Mouse (Mus musculus) intestine, postnatal 0 days (tissue): ENCODE data around the gene Mrpl34. TPM values are rescaled to one million over a fixed set of nuclear protein-coding genes. Genes with fewer than 3 reads are reported as not detected.
"Not testable (repeated sequence)": the region's sequence is repeated elsewhere in the genome, so short reads cannot be mapped to it uniquely, and the experiment has no call there.

Source experiments
- ATAC-seq: fragments of 200-750 bp; cut with Nextera tagmentation; 2 replicates; pipeline ENCODE4 v1.8.0; 2017; ENCODE audit warnings: mild to moderate bottlenecking, moderate TSS enrichment, moderate library complexity
- H3K27ac ChIP-seq: fragments of 300-500 bp; sonication (generic); 2 replicates; pipeline ENCODE4 v1.5.1; 2014; ENCODE audit warnings: mild to moderate bottlenecking, low read depth, low read length, moderate library complexity
- H3K27me3 ChIP-seq: fragments of 300-500 bp; sonication (generic); replicated peaks from 2 replicates; pipeline ENCODE4 v1.6.1; 2014; ENCODE audit warnings: low read length, mixed read lengths; ENCODE audit not compliant: control insufficient read depth, insufficient read depth
- H3K36me3 ChIP-seq: fragments of 300-500 bp; sonication (generic); 2 replicates; pipeline ENCODE4 v1.6.1; 2014; ENCODE audit warnings: mild to moderate bottlenecking, moderate library complexity; ENCODE audit not compliant: control insufficient read depth, insufficient read depth
- H3K4me1 ChIP-seq: fragments of 300-500 bp; sonication (generic); replicated peaks from 2 replicates; pipeline ENCODE4 v1.6.1; 2014; ENCODE audit warnings: antibody characterized with exemption, low read length, mixed read lengths; ENCODE audit not compliant: control insufficient read depth, insufficient read depth
- H3K4me2 ChIP-seq: fragments of 300-500 bp; sonication (generic); replicated peaks from 2 replicates; pipeline ENCODE4 v1.6.1; 2014; ENCODE audit warnings: low read depth, mild to moderate bottlenecking, moderate library complexity
- H3K4me3 ChIP-seq: fragments of 300-500 bp; sonication (generic); 2 replicates; pipeline ENCODE4 v1.5.1; 2014; ENCODE audit warnings: low read depth, low read length
- H3K9ac ChIP-seq: fragments of 300-500 bp; sonication (generic); 2 replicates; pipeline ENCODE4 v1.6.1; 2014; ENCODE audit warnings: mild to moderate bottlenecking, low read depth, low read length
- H3K9me3 ChIP-seq: fragments of 300-500 bp; sonication (generic); 2 replicates; pipeline ENCODE4 v1.6.1; 2016; ENCODE audit warnings: mixed run types; ENCODE audit not compliant: control insufficient read depth
- CTCF ChIP-seq: sonication (generic); IDR thresholded peaks from 2 replicates; pipeline ENCODE4 v1.5.1; 2016; ENCODE audit warnings: low read depth, mild to moderate bottlenecking, control low read depth, antibody characterized with exemption, moderate library complexity
- WGBS: fragments of 180-500 bp; shearing (Covaris S2); extraction: QIAGEN DNeasy Blood & Tissue Kit; methylation state at CpG from one replicate; pipeline ENCODE4 v1.1.7; 2014; 5-methylcytosine and 5-hydroxymethylcytosine counted together
- polyA plus RNA-seq: library from polyadenylated mRNA; unstranded; fragments of >200 nt; fragmentation: Nextera tagmentation; extraction: Ambion mirVana; gene quantifications from 2 replicates; pipeline ENCODE4 v1.2.1, GENCODE M21; 2015

Gene Mrpl34
- 187 and 190 TPM in 2 replicates for polyA plus RNA-seq

DNA sequence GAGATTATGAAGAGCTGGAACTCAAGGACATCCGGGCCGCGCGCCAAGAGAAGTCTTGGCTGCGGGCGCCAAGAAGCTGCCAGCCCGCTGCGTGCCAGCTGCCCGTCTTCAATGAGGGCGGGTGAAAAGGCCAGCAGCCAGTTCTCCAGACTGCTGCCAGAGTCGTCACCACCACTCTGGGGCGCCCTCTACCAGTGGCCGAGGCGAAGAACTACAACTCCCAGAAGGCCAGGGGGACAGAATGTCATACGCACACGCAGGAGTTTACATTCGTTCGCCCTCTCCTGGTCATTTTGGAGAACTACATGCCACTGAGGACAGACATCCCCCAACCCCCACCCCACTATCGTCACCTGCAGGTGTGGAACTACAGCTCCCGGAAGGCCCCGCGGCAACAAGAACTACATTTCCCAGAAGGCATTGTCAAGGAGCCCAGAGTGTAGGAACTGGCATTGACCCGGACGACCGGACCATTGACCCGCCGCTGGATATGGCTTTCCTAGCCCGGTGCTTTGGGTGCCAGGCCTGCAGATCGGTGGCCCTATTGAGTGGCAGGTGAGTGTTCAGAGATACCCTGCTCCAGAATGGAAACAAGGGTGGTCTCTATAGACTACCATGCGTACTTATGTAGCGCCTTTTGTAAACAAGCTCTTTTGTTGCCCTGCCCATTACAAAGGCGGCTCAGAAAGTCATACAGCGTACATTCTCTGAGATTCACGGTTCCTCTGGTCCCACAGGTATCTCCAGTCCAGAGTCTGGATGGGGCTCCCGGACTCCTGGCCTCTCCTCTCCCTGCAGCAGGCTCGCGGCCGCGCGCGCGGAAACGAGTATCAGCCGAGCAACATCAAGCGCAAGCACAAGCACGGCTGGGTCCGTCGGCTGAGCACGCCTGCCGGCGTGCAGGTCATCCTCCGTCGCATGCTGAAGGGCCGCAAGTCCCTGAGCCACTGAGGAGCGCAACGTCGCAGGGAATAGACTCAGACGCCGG, at the start of gene Mrpl34:
Gene Mrpl34, plus strand, starts transcription at position 447 of the 988 bp plus-strand sequence.
- ATAC-seq = peak; percentile 86
- WGBS = under 1% methylated on average over 59 of the region's 59 CpGs
- H3K9ac ChIP-seq = peak within 1 kb of the TSS; percentile 43
- H3K27me3 ChIP-seq = no peaks in the 10 kb centered on the region
- H3K9me3 ChIP-seq = no peaks in the 10 kb centered on the region
- peak; percentile 99 for TF ChIP-seq CTCF
- H3K27ac ChIP-seq = peak within 1 kb of the TSS; percentile 62
- no peaks in the 10 kb centered on the region; the same call in 1 of the 2 replicates for H3K36me3 ChIP-seq
- peaks cover 7% of the 10 kb centered on the region for H3K4me1 ChIP-seq
- H3K4me3 ChIP-seq = peak within 1 kb of the TSS; percentile 65
- peak within 1 kb of the TSS; percentile 91 for H3K4me2 ChIP-seq

DNA sequence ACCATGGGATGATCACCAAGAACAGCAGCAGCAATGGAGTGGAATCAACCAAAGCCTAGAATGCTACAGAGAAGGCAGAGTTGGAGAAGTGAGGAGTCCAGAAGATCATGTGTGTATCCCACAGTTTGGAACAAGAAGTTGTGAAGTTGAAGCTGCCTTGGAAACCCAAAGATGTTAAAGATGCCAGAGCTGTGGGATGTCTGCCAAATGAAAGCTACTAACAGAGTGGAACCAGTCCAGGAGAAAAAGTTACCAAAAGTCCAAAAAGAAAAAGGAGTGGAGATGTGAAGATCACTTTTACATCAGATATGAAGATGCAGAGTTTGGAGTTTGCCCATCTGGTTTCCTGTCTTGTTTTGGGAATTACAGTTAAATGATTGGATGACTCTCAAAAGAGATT, 42.6 kb upstream of the Mrpl34 start:
- H3K4me3 ChIP-seq = no peak overlapping the region
- ATAC-seq = no peak
- no peak overlapping the region for H3K4me2 ChIP-seq
- H3K36me3 ChIP-seq = no peaks in the 10 kb centered on the region
- H3K27ac ChIP-seq = no peak overlapping the region
- no peaks in the 10 kb centered on the region for H3K27me3 ChIP-seq
- no peak overlapping the region for H3K9ac ChIP-seq
- H3K9me3 ChIP-seq = no peaks in the 10 kb centered on the region
- no peak for TF ChIP-seq CTCF
- no peaks in the 10 kb centered on the region for H3K4me1 ChIP-seq

DNA sequence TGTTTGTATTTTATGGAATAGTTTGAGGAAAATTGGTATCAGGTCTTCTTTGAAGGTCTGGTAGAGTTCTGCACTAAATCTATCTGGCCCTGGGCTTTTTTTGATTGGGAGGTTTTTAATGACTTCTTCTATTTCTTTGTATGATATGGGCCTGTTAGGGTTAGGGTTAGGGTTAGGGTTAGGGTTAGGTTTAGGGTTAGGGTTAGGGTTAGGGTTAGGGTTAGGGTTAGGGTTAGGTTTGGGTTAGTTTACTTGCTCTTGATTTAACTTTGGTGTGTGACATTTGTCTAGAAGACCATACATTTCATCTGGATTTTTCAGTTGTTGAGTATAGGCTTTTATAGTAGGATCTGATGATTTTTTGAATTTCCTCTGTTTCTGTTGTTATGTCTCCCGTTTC, 31.8 kb upstream of the Mrpl34 start:
- H3K27ac ChIP-seq, H3K27me3 ChIP-seq, H3K4me2 ChIP-seq, H3K9me3 ChIP-seq, H3K36me3 ChIP-seq, H3K4me3 ChIP-seq, H3K9ac ChIP-seq, H3K4me1 ChIP-seq, ATAC-seq: not testable (repeated sequence)
- 97% methylated on average over 1 of the region's 1 CpGs for WGBS

DNA sequence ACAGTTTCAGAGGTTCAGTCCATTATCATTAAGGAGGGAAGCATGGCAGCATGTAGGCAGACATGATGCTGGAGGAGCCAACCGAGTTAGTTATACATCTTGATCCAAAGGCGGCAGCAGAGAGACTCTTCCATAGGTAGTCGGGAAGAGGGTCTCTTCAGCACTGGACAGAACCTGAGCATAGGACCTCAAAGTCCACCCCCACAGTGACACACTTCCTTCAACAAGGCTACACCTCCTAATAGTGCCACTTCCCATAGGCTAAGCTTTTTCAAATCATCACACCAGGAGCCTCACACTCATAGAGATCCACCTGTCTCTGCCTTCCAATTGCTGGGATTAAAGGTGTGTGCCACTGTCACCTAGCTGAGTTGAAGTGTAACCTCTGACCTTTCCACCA, 27.7 kb upstream of the Mrpl34 start:
- no peaks in the 10 kb centered on the region for H3K27me3 ChIP-seq
- no peak overlapping the region for H3K27ac ChIP-seq
- 47% methylated on average over 3 of the region's 3 CpGs for WGBS
- no peaks in the 10 kb centered on the region for H3K4me1 ChIP-seq
- no peak overlapping the region for H3K9ac ChIP-seq
- no peak for TF ChIP-seq CTCF
- H3K9me3 ChIP-seq = no peaks in the 10 kb centered on the region
- H3K36me3 ChIP-seq = no peaks in the 10 kb centered on the region
- no peak overlapping the region for H3K4me3 ChIP-seq
- ATAC-seq = no peak
- no peak overlapping the region for H3K4me2 ChIP-seq

DNA sequence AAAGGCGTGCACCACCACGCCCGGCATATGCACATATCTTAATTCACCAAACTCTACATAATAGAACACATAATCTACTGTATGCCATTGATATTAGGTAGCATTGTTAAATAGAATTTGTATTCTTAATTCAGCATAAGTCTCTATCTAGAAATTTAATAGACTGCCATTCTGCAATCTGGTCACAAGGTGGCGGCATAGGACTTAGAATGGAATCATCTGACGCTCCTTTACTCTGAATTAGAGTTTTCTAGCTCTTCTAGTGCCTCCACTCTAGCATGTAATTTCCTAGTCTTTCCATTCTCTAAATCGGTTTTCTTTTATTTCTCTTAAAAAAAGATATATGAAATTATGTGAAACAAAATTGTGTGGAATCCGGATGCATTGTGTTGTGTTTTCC, 23.4 kb upstream of the Mrpl34 start:
- under 1% methylated on average over 7 of the region's 7 CpGs for WGBS
- Histone ChIP-seq H3K27me3 (no peaks in the 10 kb centered on the region), H3K4me2 (no peak overlapping the region), H3K36me3 (no peaks in the 10 kb centered on the region), H3K9ac (no peak overlapping the region), H3K4me3 (no peak overlapping the region), H3K4me1 (no peaks in the 10 kb centered on the region), H3K27ac (no peak overlapping the region), H3K9me3 (no peaks in the 10 kb centered on the region)
- ATAC-seq = no peak
- peak; percentile 83 for TF ChIP-seq CTCF

DNA sequence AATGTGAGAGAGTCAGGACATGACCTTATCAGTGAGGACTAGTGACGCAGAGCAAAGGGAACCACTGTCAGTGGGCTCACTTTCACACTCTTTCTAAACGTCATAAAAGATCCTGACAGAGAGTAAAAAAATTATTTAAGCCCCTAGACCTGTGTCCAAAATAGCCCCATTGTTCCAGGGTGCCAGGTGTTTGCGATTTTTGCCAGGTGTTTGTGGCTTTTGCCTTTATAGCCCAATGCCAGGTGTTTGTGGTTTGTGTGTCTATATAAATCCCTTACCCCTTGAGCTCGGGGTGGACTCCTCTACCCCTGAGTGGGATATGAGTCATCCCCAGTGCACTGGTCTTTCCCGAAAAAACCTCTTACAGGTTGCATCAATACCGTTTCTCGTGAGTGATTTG, 19.7 kb upstream of the Mrpl34 start:
- H3K4me1 ChIP-seq = no peaks in the 10 kb centered on the region
- no peaks in the 10 kb centered on the region for H3K27me3 ChIP-seq
- no peak for TF ChIP-seq CTCF
- no peaks in the 10 kb centered on the region for H3K36me3 ChIP-seq
- 83% methylated on average over 7 of the region's 7 CpGs for WGBS
- H3K9ac ChIP-seq = no peak overlapping the region
- ATAC-seq = no peak
- H3K27ac ChIP-seq = no peak overlapping the region
- no peak overlapping the region for H3K4me2 ChIP-seq
- H3K4me3 ChIP-seq = no peak overlapping the region
- no peaks in the 10 kb centered on the region for H3K9me3 ChIP-seq
